Mouse (Mus musculus) hindbrain, embryonic 15.5 days (tissue): Measurements from ENCODE around the gene B3gntl1. TPM values are rescaled to one million over a fixed set of nuclear protein-coding genes. Genes with fewer than 3 reads are reported as not detected.

Source experiments
- ATAC-seq: fragments of 200-750 bp; cut with Nextera tagmentation; 2 replicates; pipeline ENCODE4 v1.8.0; 2017; ENCODE audit warnings: low read depth, moderate number of reproducible peaks, moderate TSS enrichment; ENCODE audit not compliant: low FRiP score
- H3K27ac ChIP-seq: fragments of 300-500 bp; sonication (generic); replicated peaks from 2 replicates; pipeline ENCODE4 v1.5.1; 2015; ENCODE audit warnings: mild to moderate bottlenecking, inconsistent platforms
- H3K27me3 ChIP-seq: fragments of 300-500 bp; sonication (generic); 2 replicates; pipeline ENCODE4 v1.6.1; 2015; ENCODE audit warnings: control low read depth, inconsistent platforms
- H3K36me3 ChIP-seq: fragments of 300-500 bp; sonication (generic); 2 replicates; pipeline ENCODE4 v1.6.1; 2015; ENCODE audit warnings: control low read depth, inconsistent platforms
- H3K4me1 ChIP-seq: fragments of 300-500 bp; sonication (generic); replicated peaks from 2 replicates; pipeline ENCODE4 v1.6.1; 2015; ENCODE audit warnings: control low read depth, inconsistent platforms
- H3K4me2 ChIP-seq: fragments of 300-500 bp; sonication (generic); 2 replicates; pipeline ENCODE4 v1.6.1; 2015; ENCODE audit warnings: moderate library complexity, mild to moderate bottlenecking, inconsistent platforms
- H3K4me3 ChIP-seq: fragments of 300-500 bp; sonication (generic); 2 replicates; pipeline ENCODE4 v1.5.1; 2015; ENCODE audit warnings: mild to moderate bottlenecking, inconsistent platforms
- H3K9ac ChIP-seq: fragments of 300-500 bp; sonication (generic); 2 replicates; pipeline ENCODE4 v1.6.1; 2015; ENCODE audit warnings: inconsistent platforms
- H3K9me3 ChIP-seq: fragments of 300-500 bp; sonication (generic); 2 replicates; pipeline ENCODE4 v1.6.1; 2016; ENCODE audit warnings: control low read depth, inconsistent platforms
- polyA plus RNA-seq: library from polyadenylated mRNA; unstranded; fragments of >200 nt; fragmentation: Nextera tagmentation; extraction: Ambion mirVana; gene quantifications from 2 replicates; pipeline ENCODE4 v1.2.1, GENCODE M21; 2015

The B3gntl1 gene
- polyA plus RNA-seq, 1 experiment from 2014 or later, result 7.9 TPM

GRCm38 (mm10) chr11:121581856-121582255 lies 91.1 kb downstream of the B3gntl1 start:
- H3K4me1 ChIP-seq, result no peaks in the 10 kb centered on the region
- no peak for ATAC-seq
- peaks cover 22% of the 10 kb centered on the region for H3K36me3 ChIP-seq
- no peaks in the 10 kb centered on the region for H3K9me3 ChIP-seq
- H3K4me2 ChIP-seq, result no peak overlapping the region
- no peaks in the 10 kb centered on the region for H3K27me3 ChIP-seq
- H3K9ac ChIP-seq, result no peak overlapping the region
- no peak overlapping the region for H3K27ac ChIP-seq
- no peak overlapping the region for H3K4me3 ChIP-seq

Other genes starting within 250 kb of the B3gntl1 start
- 7.0 and 7.4 TPM in 2 replicates for gene Fn3k, start 238.2 kb downstream of the B3gntl1 start, polyA plus RNA-seq
- gene Tbcd, start 221.2 kb downstream of the B3gntl1 start, polyA plus RNA-seq, result 61.3 and 63.6 TPM in 2 replicates
- gene Zfp750, start 153.8 kb downstream of the B3gntl1 start, polyA plus RNA-seq, result 0.40 and 0.41 TPM in 2 replicates
- 20.3 and 23.0 TPM in 2 replicates for gene Metrnl, start 28.4 kb upstream of the B3gntl1 start, polyA plus RNA-seq
- not detected in 2 replicates for gene Ptchd3, start 157.1 kb upstream of the B3gntl1 start, polyA plus RNA-seq